Mouse (Mus musculus): ENCODE results near the gene Gjc3. TPM values are rescaled to one million over a fixed set of nuclear protein-coding genes. Genes with fewer than 3 reads are reported as not detected.

Gene Gjc3
- polyA plus RNA-seq, 1 experiment: 0.02 TPM

DNA sequence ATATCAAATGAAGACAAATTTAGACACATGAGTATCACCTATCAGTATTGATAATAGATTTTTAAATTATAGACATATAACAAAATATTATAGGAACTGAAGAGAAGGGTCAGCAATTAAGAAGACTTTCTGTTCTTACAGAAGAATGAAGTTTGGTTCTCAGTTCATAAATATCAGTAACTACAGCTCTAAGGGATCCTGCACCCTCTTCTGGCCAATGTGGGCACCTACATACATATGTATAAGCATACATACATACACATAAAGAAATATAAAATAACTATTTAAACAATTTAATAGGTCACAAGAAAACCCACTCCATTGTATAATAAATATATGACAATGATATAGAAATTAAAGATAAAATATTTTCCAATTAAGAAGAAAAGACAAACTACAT is 48.4 kb downstream of the Gjc3 start:
- Histone ChIP-seq H3K27ac (ENCODE audit: control insufficient read depth, insufficient read depth, low read depth, low read length) (no peak overlapping the region), H3K36me3 (ENCODE audit: control insufficient read depth, insufficient read depth, low read length) (no peaks in the 10 kb centered on the region)
- TF ChIP-seq CTCF (IDR thresholded peaks at IDR 0.05; ENCODE audit: control insufficient read depth, insufficient read depth, insufficient replicate concordance, low read depth, low read length) (no peak), POLR2A (IDR thresholded peaks at IDR 0.05; ENCODE audit: control insufficient read depth, low read depth, low read length) (no peak)

GRCm38 (mm10) chr5:137909564-137910262 is 53.2 kb downstream of the Gjc3 start:
- H3K4me1 ChIP-seq (ENCODE audit: control insufficient read depth, insufficient read depth, low read length): no peaks in the 10 kb centered on the region
- no peak overlapping the region for H3K27ac ChIP-seq (ENCODE audit: control insufficient read depth, insufficient read depth, low read depth, low read length)
- H3K36me3 ChIP-seq (ENCODE audit: control insufficient read depth, insufficient read depth, low read length): no peaks in the 10 kb centered on the region
- H3K27me3 ChIP-seq (ENCODE audit: control insufficient read depth, insufficient read depth, low read length): no peaks in the 10 kb centered on the region
- H3K4me3 ChIP-seq (ENCODE audit: control insufficient read depth, low read depth, low read length): no peak overlapping the region
- no peak for TF ChIP-seq POLR2A (IDR thresholded peaks at IDR 0.05; ENCODE audit: control insufficient read depth, low read depth, low read length)
- no peak for TF ChIP-seq CTCF (IDR thresholded peaks at IDR 0.05; ENCODE audit: control insufficient read depth, insufficient read depth, insufficient replicate concordance, low read depth, low read length)

More for the DNA sequence above, 48.4 kb downstream of the Gjc3 start:
- H3K4me3 ChIP-seq (ENCODE audit: control insufficient read depth, low read depth, low read length): no peak overlapping the region
- H3K27me3 ChIP-seq (ENCODE audit: control insufficient read depth, insufficient read depth, low read length): no peaks in the 10 kb centered on the region
- no peaks in the 10 kb centered on the region for H3K4me1 ChIP-seq (ENCODE audit: control insufficient read depth, insufficient read depth, low read length)

Other genes starting within 250 kb of the Gjc3 start
- 0.97 and 0.98 TPM in 2 replicates for gene Nyap1, start 221.5 kb downstream of the Gjc3 start, polyA plus RNA-seq (2012; rRNA removed)
- gene Tsc22d4, start 217.4 kb downstream of the Gjc3 start, polyA plus RNA-seq (2012; rRNA removed): 423 and 435 TPM in 2 replicates
- 48.3 and 60.4 TPM in 2 replicates for gene Ppp1r35, start 184.2 kb downstream of the Gjc3 start, polyA plus RNA-seq (2012; rRNA removed)
- gene Mepce, start 175.4 kb downstream of the Gjc3 start, polyA plus RNA-seq (2012; rRNA removed): 103 and 114 TPM in 2 replicates
- gene Zcwpw1, start 175.3 kb downstream of the Gjc3 start, polyA plus RNA-seq (2012; rRNA removed): 10.9 and 12.3 TPM in 2 replicates
- 2.5 and 4.4 TPM in 2 replicates for gene Pilra, start 126.8 kb downstream of the Gjc3 start, polyA plus RNA-seq (2012; rRNA removed)
- gene Pilrb1, start 105.0 kb downstream of the Gjc3 start, polyA plus RNA-seq (2012; rRNA removed): 0.89 TPM in 1 of 2 replicates, not detected in the other
- gene Pilrb2, start 91.3 kb downstream of the Gjc3 start, polyA plus RNA-seq (2012; rRNA removed): not detected in 2 replicates
- gene Cyp3a13, start 41.5 kb downstream of the Gjc3 start, polyA plus RNA-seq (2012; rRNA removed): not detected in 2 replicates
- gene Azgp1, start 18.4 kb upstream of the Gjc3 start, polyA plus RNA-seq (2012; rRNA removed): 0.12 and 0.51 TPM in 2 replicates
- gene Smok3a, start 58.2 kb upstream of the Gjc3 start, polyA plus RNA-seq (2012; rRNA removed): 9.6 and 11.7 TPM in 2 replicates
- gene Smok3b, start 58.3 kb upstream of the Gjc3 start, polyA plus RNA-seq (2012; rRNA removed): 13.1 and 13.5 TPM in 2 replicates
- gene Smok3c, start 90.1 kb upstream of the Gjc3 start, polyA plus RNA-seq (2012; rRNA removed): 9.7 and 10.4 TPM in 2 replicates
- 3.4 and 4.0 TPM in 2 replicates for gene Zkscan1, start 122.0 kb upstream of the Gjc3 start, polyA plus RNA-seq (2012; rRNA removed)
- 51.4 and 58.2 TPM in 2 replicates for gene Zscan21, start 153.8 kb upstream of the Gjc3 start, polyA plus RNA-seq (2012; rRNA removed)
- gene Zfp113, start 192.6 kb upstream of the Gjc3 start, polyA plus RNA-seq (2012; rRNA removed): 1.8 and 2.2 TPM in 2 replicates
- 148 and 160 TPM in 2 replicates for gene Cops6, start 198.0 kb upstream of the Gjc3 start, polyA plus RNA-seq (2012; rRNA removed)
- 65.6 and 70.3 TPM in 2 replicates for gene Ap4m1, start 208.9 kb upstream of the Gjc3 start, polyA plus RNA-seq (2012; rRNA removed)
- gene Mcm7, start 209.3 kb upstream of the Gjc3 start, polyA plus RNA-seq (2012; rRNA removed): 93.6 and 96.0 TPM in 2 replicates
- 141 and 154 TPM in 2 replicates for gene Taf6, start 224.4 kb upstream of the Gjc3 start, polyA plus RNA-seq (2012; rRNA removed)
- 1.6 and 1.7 TPM in 2 replicates for gene Cnpy4, start 224.4 kb upstream of the Gjc3 start, polyA plus RNA-seq (2012; rRNA removed)
- 5.4 and 6.2 TPM in 2 replicates for gene Mblac1, start 231.2 kb upstream of the Gjc3 start, polyA plus RNA-seq (2012; rRNA removed)

Measured in testis, adult 2 months (tissue).